Mouse (Mus musculus): Measurements from ENCODE around the gene Hmg20a. TPM values are rescaled to one million over a fixed set of nuclear protein-coding genes. Genes with fewer than 3 reads are reported as not detected.

Gene Hmg20a
- polyA plus RNA-seq (2015; fragmentation: Nextera tagmentation; extraction: Ambion mirVana): 80.4 and 85.6 TPM in 2 replicates

DNA sequence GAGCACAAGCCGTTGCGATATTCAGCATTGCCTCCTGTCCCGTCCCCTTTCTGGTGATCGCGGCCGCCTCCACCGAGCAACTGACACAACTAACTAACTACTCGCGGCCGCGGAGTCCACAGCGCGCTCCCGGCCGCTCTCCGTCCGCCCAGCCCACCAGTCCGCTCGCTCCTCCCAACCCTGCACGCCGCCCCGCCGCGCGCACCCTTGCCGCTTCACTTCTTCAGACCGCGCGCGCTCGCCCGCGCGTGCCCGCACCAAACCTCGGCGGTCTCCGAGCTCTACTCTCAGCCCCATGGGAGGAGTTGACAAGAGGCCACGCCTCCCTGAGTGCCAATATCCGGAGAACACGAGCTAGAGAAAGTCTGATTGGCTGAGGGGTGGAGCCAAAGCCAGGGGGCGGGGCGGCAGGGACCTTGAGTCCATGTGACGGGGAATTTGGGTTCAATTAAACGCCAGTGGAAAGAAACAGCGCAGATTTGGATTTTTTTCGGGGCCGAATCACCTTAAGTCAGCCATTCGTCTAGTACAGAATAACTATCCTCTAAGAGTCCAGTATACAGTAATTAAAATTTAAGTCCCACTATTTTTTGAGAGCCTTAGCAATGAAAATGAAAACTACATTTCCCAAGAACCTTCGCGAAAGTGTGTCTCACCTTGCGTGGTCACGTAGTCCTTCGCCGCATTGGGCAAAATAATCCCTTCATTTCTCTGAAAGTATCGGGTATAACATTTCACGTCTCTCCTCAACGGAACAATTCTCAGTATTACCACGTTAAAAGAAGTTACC, at the start of gene Hmg20a, which contains the start of gene Peak1:
TSS of gene Hmg20a (plus strand) at position 662 of the 790 bp plus-strand sequence.
TSS of gene Peak1 (minus strand) at position 120 of the 790 bp plus-strand sequence.
- peaks cover 63% of the 10 kb centered on the region for H3K4me1 ChIP-seq (replicated peaks)
- peak; percentile 94 for ATAC-seq (ENCODE audit: low read depth)
- H3K27ac ChIP-seq (replicated peaks): peak within 1 kb of the TSS; percentile 97

DNA sequence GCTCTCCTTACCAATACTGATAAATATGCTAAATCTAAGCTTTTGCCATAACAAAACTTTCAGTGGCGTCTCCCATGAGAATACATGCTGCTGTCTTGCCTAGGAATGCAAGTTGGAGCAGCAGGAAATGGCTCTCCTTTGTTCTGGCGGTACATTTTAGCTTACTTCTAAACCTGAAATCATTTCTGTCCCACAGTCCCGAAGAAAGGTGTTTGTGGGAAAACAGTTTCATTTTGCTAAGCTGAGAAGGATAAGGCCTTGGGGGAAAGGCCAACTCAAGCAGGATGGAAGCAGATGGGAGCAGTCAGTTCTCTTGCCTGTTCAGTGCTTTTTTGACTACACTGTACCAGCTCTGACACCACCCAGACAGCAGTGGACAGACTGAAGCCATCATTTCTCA, 49.6 kb upstream of the Hmg20a start:
- 69% methylated on average over 3 of the region's 3 CpGs for WGBS
- ATAC-seq (ENCODE audit: low read depth): no peak
- no peaks in the 10 kb centered on the region; the same call in 1 of the 2 replicates for H3K4me1 ChIP-seq (replicated peaks)

More for the DNA sequence above, at the start of gene Hmg20a, which contains the start of gene Peak1:
- Histone ChIP-seq H3K27me3 (no peaks in the 10 kb centered on the region), H3K9ac (peak within 1 kb of the TSS; percentile 79), H3K4me2 (peak within 1 kb of the TSS; percentile 78), H3K36me3 (no peaks in the 10 kb centered on the region), H3K9me3 (no peaks in the 10 kb centered on the region), H3K4me3 (peak within 1 kb of the TSS; percentile 69)
- under 1% methylated on average over 59 of the region's 59 CpGs for WGBS

DNA sequence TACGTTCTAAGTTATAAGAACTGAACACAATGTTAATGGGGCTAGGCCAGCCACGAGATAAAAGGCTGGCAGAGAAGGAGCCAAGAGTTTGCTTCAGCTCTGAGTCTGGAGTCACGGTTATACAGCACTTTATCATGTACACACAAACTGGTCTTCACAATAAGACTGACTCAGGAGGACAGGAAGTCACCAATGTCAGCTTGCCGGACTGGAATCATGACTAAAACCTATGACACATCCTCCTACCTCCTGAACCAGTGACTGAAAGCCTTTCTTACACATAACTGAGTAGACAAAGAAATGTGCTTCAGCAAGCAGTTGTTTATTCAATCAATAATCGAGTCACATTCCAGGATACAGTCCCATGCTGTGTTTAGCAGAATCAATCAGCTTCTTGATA, 47.7 kb upstream of the Hmg20a start:
- H3K27ac ChIP-seq (replicated peaks): no peak overlapping the region
- WGBS: 56% methylated on average over 5 of the region's 5 CpGs
- no peak overlapping the region for H3K4me3 ChIP-seq
- H3K9ac ChIP-seq: no peak overlapping the region
- H3K4me1 ChIP-seq (replicated peaks): no peaks in the 10 kb centered on the region; the same call in 1 of the 2 replicates
- no peaks in the 10 kb centered on the region for H3K27me3 ChIP-seq
- no peaks in the 10 kb centered on the region for H3K36me3 ChIP-seq
- no peaks in the 10 kb centered on the region for H3K9me3 ChIP-seq
- ATAC-seq (ENCODE audit: low read depth): no peak
- no peak overlapping the region for H3K4me2 ChIP-seq

More for the DNA sequence above, 49.6 kb upstream of the Hmg20a start:
- H3K9me3 ChIP-seq: no peaks in the 10 kb centered on the region
- no peak overlapping the region for H3K4me3 ChIP-seq
- H3K36me3 ChIP-seq: no peaks in the 10 kb centered on the region
- no peaks in the 10 kb centered on the region for H3K27me3 ChIP-seq
- H3K9ac ChIP-seq: no peak overlapping the region
- no peak overlapping the region; the same call in 1 of the 2 replicates for H3K27ac ChIP-seq (replicated peaks)
- no peak overlapping the region for H3K4me2 ChIP-seq

DNA sequence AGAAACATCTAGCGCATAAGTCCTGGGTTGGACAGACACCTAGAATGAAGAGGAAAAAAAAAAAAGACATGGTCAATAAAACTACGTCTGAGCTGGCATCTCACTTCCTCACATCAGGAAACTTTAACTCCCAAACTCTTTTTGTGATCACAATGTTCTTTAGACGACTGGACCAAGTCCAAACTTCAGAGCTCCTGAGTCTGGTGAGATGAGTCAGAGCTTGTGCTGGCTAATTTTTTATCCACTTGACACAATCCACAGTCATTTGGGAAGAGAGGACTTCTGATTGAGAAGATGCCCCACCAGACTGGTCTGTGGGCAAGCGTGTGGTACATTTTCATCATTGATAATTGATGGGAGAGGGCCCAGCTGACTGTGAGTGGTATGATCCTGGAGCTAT, 44.0 kb upstream of the Hmg20a start:
- ATAC-seq (ENCODE audit: low read depth): no peak
- H3K4me2 ChIP-seq: no peak overlapping the region
- no peak overlapping the region for H3K27ac ChIP-seq (replicated peaks)
- H3K9ac ChIP-seq: no peak overlapping the region
- H3K27me3 ChIP-seq: no peaks in the 10 kb centered on the region
- H3K4me3 ChIP-seq: no peak overlapping the region
- no peaks in the 10 kb centered on the region; the same call in 1 of the 2 replicates for H3K4me1 ChIP-seq (replicated peaks)
- H3K9me3 ChIP-seq: no peaks in the 10 kb centered on the region
- WGBS: 73% methylated on average over 4 of the region's 4 CpGs
- H3K36me3 ChIP-seq: no peaks in the 10 kb centered on the region

DNA sequence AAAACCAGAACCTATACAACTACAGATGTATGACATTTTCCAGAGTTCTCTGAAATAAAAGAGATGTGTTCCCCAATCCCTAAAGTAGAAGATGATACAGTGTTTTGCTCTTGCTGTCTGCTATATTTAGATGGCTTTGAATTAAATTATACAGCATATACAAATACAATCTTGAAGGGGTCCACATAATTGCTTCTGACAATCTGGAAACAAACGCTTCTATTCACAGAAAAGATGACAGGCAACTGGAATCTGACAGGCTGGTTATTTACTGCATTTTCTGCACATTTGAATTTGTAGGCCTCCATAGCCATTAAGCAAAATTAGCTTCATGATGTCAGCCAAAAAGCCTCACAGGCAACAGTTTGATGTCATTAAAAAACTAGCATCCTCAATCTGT, 35.6 kb upstream of the Hmg20a start:
- ATAC-seq (ENCODE audit: low read depth): no peak
- 70% methylated on average over 1 of the region's 1 CpGs for WGBS

DNA sequence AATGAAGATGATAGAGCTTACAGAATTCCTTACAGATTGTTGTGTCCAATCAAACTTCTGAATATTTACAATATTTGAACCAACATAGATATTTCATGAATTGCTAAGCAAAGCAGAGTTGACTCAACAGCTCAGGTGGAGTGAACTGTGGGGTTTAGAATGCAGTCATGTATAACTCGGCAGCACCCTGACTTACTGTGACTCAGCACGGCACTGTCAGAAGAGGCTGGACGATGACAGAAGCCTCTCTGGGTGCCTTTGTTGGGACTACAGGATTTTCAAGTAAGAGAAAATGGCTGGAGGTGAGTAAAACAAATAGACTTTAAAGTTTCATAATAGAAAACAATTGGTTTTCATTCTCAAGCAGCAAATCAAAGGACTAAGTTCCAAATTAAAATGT, 25.6 kb upstream of the Hmg20a start:
- Histone ChIP-seq H3K9ac (no peak overlapping the region), H3K4me2 (no peak overlapping the region), H3K4me1 (replicated peaks) (no peaks in the 10 kb centered on the region), H3K36me3 (no peaks in the 10 kb centered on the region), H3K9me3 (no peaks in the 10 kb centered on the region), H3K27me3 (no peaks in the 10 kb centered on the region), H3K27ac (replicated peaks) (no peak overlapping the region), H3K4me3 (no peak overlapping the region)
- ATAC-seq (ENCODE audit: low read depth): no peak
- WGBS: 84% methylated on average over 3 of the region's 3 CpGs

More for the DNA sequence above, 35.6 kb upstream of the Hmg20a start:
- no peak overlapping the region for H3K27ac ChIP-seq (replicated peaks)
- H3K36me3 ChIP-seq: no peaks in the 10 kb centered on the region
- no peaks in the 10 kb centered on the region for H3K4me1 ChIP-seq (replicated peaks)
- no peak overlapping the region for H3K4me3 ChIP-seq
- H3K9ac ChIP-seq: no peak overlapping the region
- H3K9me3 ChIP-seq: no peaks in the 10 kb centered on the region
- H3K4me2 ChIP-seq: no peak overlapping the region
- H3K27me3 ChIP-seq: no peaks in the 10 kb centered on the region

DNA sequence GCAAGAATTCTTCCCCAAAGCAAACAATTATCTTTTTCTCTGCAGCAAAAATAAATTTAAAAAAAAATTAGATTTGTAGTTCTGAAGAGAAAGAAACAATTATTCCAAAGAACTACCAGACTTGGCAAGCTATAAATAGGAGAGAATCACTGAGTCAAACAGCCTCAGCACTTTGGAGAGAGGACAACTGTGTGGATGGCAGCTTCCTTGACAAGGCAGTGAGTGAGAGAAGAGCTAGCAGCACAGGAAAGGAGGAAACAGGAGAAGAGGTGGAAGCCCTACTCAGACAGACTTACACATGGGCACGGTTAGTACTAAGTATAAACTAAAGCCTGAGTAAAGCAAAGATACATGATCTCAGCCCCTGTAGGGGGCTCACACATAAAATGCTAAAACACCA, 22.1 kb upstream of the Hmg20a start:
- whole genome bisulfite sequencing: 67% methylated on average over 1 of the region's 1 CpGs
- no peaks in the 10 kb centered on the region for H3K27me3 ChIP-seq
- no peaks in the 10 kb centered on the region for H3K9me3 ChIP-seq
- H3K4me2 ChIP-seq: no peak overlapping the region
- no peaks in the 10 kb centered on the region for H3K4me1 ChIP-seq (replicated peaks)
- H3K36me3 ChIP-seq: no peaks in the 10 kb centered on the region
- no peak overlapping the region for H3K4me3 ChIP-seq
- H3K9ac ChIP-seq: no peak overlapping the region
- no peak for ATAC-seq (ENCODE audit: low read depth)
- H3K27ac ChIP-seq (replicated peaks): no peak overlapping the region

DNA sequence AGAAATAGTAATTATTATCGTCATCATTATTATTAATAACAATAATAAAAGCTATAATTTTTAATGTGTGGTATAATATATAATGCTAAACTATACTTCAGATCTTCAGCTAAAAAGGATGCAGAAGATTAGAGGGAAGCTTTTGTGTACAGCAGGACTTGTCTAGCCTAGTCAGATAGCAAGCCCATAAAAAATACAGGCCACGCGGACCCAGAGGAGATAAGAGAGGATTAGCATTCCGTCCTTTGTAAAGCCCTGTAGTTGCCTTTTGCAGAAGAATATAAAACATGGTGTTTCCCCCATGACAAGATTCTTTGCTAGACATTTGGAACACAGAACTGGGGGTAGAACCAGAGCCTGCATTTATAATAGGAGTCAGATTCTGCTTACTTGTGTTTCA, 13.8 kb upstream of the Hmg20a start:
- ATAC-seq (ENCODE audit: low read depth): no peak
- Histone ChIP-seq H3K27ac (replicated peaks) (no peak overlapping the region), H3K4me3 (no peak overlapping the region), H3K9me3 (no peaks in the 10 kb centered on the region), H3K27me3 (no peaks in the 10 kb centered on the region), H3K36me3 (no peaks in the 10 kb centered on the region), H3K4me2 (no peak overlapping the region), H3K4me1 (replicated peaks) (no peaks in the 10 kb centered on the region), H3K9ac (no peak overlapping the region)
- WGBS: 74% methylated on average over 4 of the region's 4 CpGs

DNA sequence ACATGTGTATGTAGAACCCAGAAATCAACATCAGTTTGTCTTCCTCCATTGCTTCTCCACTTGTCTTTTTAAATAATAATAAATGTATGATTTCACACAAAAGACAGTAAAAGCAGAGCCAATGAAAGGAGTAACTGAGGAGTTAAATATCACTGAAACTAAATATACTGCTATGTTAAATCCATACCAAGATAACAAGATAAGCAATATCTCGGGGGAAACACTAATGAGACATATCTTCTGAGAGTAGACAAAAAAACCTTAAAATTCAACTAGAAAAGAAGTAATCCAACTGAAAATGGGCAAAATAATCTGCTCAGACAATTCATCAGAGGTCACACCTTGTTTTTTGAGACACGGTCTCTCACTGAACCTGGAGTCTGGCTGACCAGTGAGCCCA, 8.5 kb upstream of the Hmg20a start:
- Histone ChIP-seq H3K27ac (replicated peaks) (no peak overlapping the region), H3K36me3 (no peaks in the 10 kb centered on the region), H3K27me3 (no peaks in the 10 kb centered on the region), H3K4me1 (replicated peaks) (peaks cover under 1% of the 10 kb centered on the region; the same call in 1 of the 2 replicates), H3K4me2 (no peak overlapping the region), H3K4me3 (no peak overlapping the region), H3K9ac (no peak overlapping the region), H3K9me3 (no peaks in the 10 kb centered on the region)
- no peak for ATAC-seq (ENCODE audit: low read depth)
- WGBS: 94% methylated on average over 2 of the region's 2 CpGs

DNA sequence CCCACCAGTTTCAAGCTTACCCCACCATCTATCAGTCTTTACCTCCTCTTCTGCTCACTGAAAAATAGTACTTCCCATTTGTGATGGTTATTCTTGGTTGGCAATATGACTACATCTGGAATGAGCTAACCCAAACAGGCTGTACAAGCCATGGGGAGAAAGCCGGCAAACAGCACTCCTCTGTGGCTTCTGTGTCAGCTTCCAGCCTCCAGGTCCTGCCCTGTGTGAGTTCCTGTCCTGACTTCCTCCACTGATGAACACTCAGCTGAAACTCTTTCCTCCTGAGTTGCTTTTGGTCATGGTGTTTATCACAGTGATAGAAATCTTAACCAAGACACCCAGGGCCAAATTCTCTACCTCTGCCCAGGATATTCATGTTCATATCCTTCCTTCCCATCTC, 5.7 kb upstream of the Hmg20a start:
- H3K36me3 ChIP-seq: no peaks in the 10 kb centered on the region
- H3K9me3 ChIP-seq: no peaks in the 10 kb centered on the region
- H3K27ac ChIP-seq (replicated peaks): no peak overlapping the region
- no peak overlapping the region for H3K9ac ChIP-seq
- H3K4me1 ChIP-seq (replicated peaks): peaks cover 24% of the 10 kb centered on the region
- H3K4me3 ChIP-seq: no peak overlapping the region
- no peak overlapping the region for H3K4me2 ChIP-seq
- ATAC-seq (ENCODE audit: low read depth): no peak
- no peaks in the 10 kb centered on the region for H3K27me3 ChIP-seq
- 88% methylated on average over 1 of the region's 1 CpGs for WGBS

DNA sequence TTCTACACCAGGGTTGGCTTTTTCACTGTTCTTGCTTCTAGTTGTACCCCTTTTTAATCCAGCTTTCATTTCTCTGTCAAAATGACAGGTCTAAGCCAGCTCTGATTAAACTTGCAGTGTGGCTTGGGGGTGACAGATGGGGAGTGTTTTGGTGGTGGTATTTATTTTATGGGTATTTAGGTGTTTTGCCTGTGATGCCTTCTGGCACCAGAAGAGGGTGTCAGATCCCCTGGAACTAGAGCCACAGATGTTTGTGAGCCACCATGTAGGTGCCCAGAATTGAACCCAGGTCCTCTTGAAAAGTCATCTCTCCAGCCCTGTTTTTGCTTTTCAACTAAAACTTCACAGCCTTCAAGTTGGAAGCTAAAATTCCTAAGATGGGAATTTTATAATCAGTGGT, 4.1 kb upstream of the Hmg20a start:
- Histone ChIP-seq H3K4me1 (replicated peaks) (peaks cover 25% of the 10 kb centered on the region), H3K27ac (replicated peaks) (no peak overlapping the region), H3K9me3 (no peaks in the 10 kb centered on the region), H3K36me3 (no peaks in the 10 kb centered on the region), H3K27me3 (no peaks in the 10 kb centered on the region), H3K4me3 (no peak overlapping the region), H3K9ac (no peak overlapping the region), H3K4me2 (no peak overlapping the region)
- ATAC-seq (ENCODE audit: low read depth): no peak

DNA sequence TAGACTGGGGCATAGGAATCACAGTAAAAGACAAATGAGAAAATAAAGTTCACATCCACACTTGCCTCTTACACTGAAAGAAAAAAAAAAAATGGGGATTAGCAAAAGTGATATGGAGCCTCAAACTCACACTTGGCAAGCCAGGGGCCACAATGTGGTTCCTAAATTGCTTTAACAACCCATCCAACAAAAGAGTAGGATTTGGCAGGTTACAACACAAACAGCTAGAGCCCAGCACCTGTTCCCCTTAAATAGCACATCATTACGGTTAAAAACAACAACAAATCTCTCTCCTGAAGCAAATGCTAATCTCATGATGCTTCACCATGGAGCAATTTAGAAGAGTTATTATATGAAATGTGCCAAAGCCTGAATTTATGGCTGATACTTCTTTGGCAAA, 3.0 kb upstream of the Hmg20a start:
- WGBS: 24% methylated on average over 1 of the region's 1 CpGs
- no peak overlapping the region; the same call in 1 of the 2 replicates for H3K4me2 ChIP-seq
- no peak overlapping the region for H3K4me3 ChIP-seq
- no peaks in the 10 kb centered on the region for H3K27me3 ChIP-seq
- no peaks in the 10 kb centered on the region for H3K36me3 ChIP-seq
- H3K9ac ChIP-seq: no peak overlapping the region
- H3K4me1 ChIP-seq (replicated peaks): peaks cover 36% of the 10 kb centered on the region
- no peaks in the 10 kb centered on the region for H3K9me3 ChIP-seq
- no peak for ATAC-seq (ENCODE audit: low read depth)
- no peak overlapping the region for H3K27ac ChIP-seq (replicated peaks)

Data from neural tube, embryonic 13.5 days (tissue).